Mouse (Mus musculus): ENCODE data around the gene Pan3.
A peak's percentile ranks its signal among the peaks of the same experiment; 100 is the strongest.
"Not testable (repeated sequence)": the region's sequence is repeated elsewhere in the genome, so short reads cannot be mapped to it uniquely, and the experiment has no call there.

Gene Pan3

GRCm38 (mm10) chr5:147551879-147552627, 122.1 kb downstream of the Pan3 start:
- no peak for DNase-seq (ENCODE audit: low read depth, low spot score)

- DNase-seq (ENCODE audit: low read depth, low spot score): not testable (repeated sequence)
Observed at GRCm38 (mm10) chr5:147557641-147558040, 127.7 kb downstream of the Pan3 start.

- DNase-seq (ENCODE audit: low read depth, low spot score): no peak
Observed at GRCm38 (mm10) chr5:147563511-147564139, 133.7 kb downstream of the Pan3 start.

- DNase-seq (ENCODE audit: low read depth, low spot score): no peak
Observed at GRCm38 (mm10) chr5:147564140-147564590, 134.2 kb downstream of the Pan3 start.

GRCm38 (mm10) chr5:147565444-147565843, 135.5 kb downstream of the Pan3 start:
- no peak for DNase-seq (ENCODE audit: low read depth, low spot score)

- DNase-seq (ENCODE audit: low read depth, low spot score): no peak
Observed at GRCm38 (mm10) chr5:147566335-147566734, 136.4 kb downstream of the Pan3 start.

- no peak for DNase-seq (ENCODE audit: low read depth, low spot score)
Observed at GRCm38 (mm10) chr5:147572695-147573094, 142.7 kb downstream of the Pan3 start.

GRCm38 (mm10) chr5:147573555-147573954, 143.6 kb downstream of the Pan3 start:
- no peak for DNase-seq (ENCODE audit: low read depth, low spot score)

GRCm38 (mm10) chr5:147574517-147574916, 144.6 kb downstream of the Pan3 start:
- peak; percentile 21 for DNase-seq (ENCODE audit: low read depth, low spot score)

- no peak for DNase-seq (ENCODE audit: low read depth, low spot score)
Observed at GRCm38 (mm10) chr5:147577003-147577402, 147.0 kb downstream of the Pan3 start.

- DNase-seq (ENCODE audit: low read depth, low spot score): peak; percentile 43
Observed at GRCm38 (mm10) chr5:147579148-147579547, 149.2 kb downstream of the Pan3 start.

GRCm38 (mm10) chr5:147579691-147580090, 149.7 kb downstream of the Pan3 start:
- DNase-seq (ENCODE audit: low read depth, low spot score): no peak

- DNase-seq (ENCODE audit: low read depth, low spot score): no peak
Observed at GRCm38 (mm10) chr5:147580181-147580580, 150.2 kb downstream of the Pan3 start.

- peak; percentile 82 for DNase-seq (ENCODE audit: low read depth, low spot score)
Observed at GRCm38 (mm10) chr5:147583702-147584298, 153.8 kb downstream of the Pan3 start.

- no peak for DNase-seq (ENCODE audit: low read depth, low spot score)
Observed at GRCm38 (mm10) chr5:147584648-147585047, 154.7 kb downstream of the Pan3 start.

GRCm38 (mm10) chr5:147585070-147585469, 155.1 kb downstream of the Pan3 start:
- DNase-seq (ENCODE audit: low read depth, low spot score): no peak

GRCm38 (mm10) chr5:147589814-147590213, 159.9 kb downstream of the Pan3 start:
- no peak for DNase-seq (ENCODE audit: low read depth, low spot score)

- no peak for DNase-seq (ENCODE audit: low read depth, low spot score)
Observed at GRCm38 (mm10) chr5:147597825-147598224, 167.9 kb downstream of the Pan3 start.
